Mouse (Mus musculus) embryonic facial prominence, embryonic 12.5 days (tissue): ENCODE measurements at regions not wholly inside any gene's neighbourhood (a gene's known extent, or its start where the extent isn't known, plus 50 kb on each side); places are given as distances from the start of the nearest gene placed in this dataset. TPM values are rescaled to one million over a fixed set of nuclear protein-coding genes. Genes with fewer than 3 reads are reported as not detected.

Experiments
- ATAC-seq: fragments of 200-750 bp; cut with Nextera tagmentation; 2 replicates; pipeline ENCODE4 v1.8.0; 2017; ENCODE audit not compliant: insufficient number of reproducible peaks, insufficient read depth, low FRiP score, low TSS enrichment
- H3K27ac ChIP-seq: fragments of 300-500 bp; sonication (generic); 2 replicates; pipeline ENCODE4 v1.5.1; 2016; ENCODE audit warnings: mild to moderate bottlenecking
- H3K27me3 ChIP-seq: fragments of 300-500 bp; sonication (generic); 2 replicates; pipeline ENCODE4 v1.6.1; 2016; ENCODE audit warnings: mild to moderate bottlenecking, moderate library complexity
- H3K36me3 ChIP-seq: fragments of 300-500 bp; sonication (generic); 2 replicates; pipeline ENCODE4 v1.6.1; 2016; ENCODE audit warnings: mild to moderate bottlenecking
- H3K4me1 ChIP-seq: fragments of 300-500 bp; sonication (generic); 2 replicates; pipeline ENCODE4 v1.6.1; 2016
- H3K4me2 ChIP-seq: fragments of 300-500 bp; sonication (generic); replicated peaks from 2 replicates; pipeline ENCODE4 v1.6.1; 2016; ENCODE audit warnings: mild to moderate bottlenecking, moderate library complexity
- H3K4me3 ChIP-seq: fragments of 300-500 bp; sonication (generic); 2 replicates; pipeline ENCODE4 v1.5.1; 2016; ENCODE audit warnings: mild to moderate bottlenecking
- H3K9ac ChIP-seq: fragments of 300-500 bp; sonication (generic); 2 replicates; pipeline ENCODE4 v1.6.1; 2016; ENCODE audit warnings: mild to moderate bottlenecking, moderate library complexity
- H3K9me3 ChIP-seq: fragments of 300-500 bp; sonication (generic); 2 replicates; pipeline ENCODE4 v1.6.1; 2016; ENCODE audit warnings: mild to moderate bottlenecking, moderate library complexity
- WGBS: fragments of 180-500 bp; shearing (Covaris S2); methylation state at CpG from one replicate; pipeline ENCODE4 v1.1.7; 2016; 5-methylcytosine and 5-hydroxymethylcytosine counted together
- microRNA-seq: library from miRNA; unstranded; fragments of <30 nt; microRNA quantifications from one replicate; pipeline ENCODE4, GENCODE M21; 2017

GRCm38 (mm10) chr2:84274038-84274724 is 151.0 kb downstream of the Calcrl start:
- WGBS = 82% methylated on average over 6 of the region's 6 CpGs
- no peak for ATAC-seq

DNA sequence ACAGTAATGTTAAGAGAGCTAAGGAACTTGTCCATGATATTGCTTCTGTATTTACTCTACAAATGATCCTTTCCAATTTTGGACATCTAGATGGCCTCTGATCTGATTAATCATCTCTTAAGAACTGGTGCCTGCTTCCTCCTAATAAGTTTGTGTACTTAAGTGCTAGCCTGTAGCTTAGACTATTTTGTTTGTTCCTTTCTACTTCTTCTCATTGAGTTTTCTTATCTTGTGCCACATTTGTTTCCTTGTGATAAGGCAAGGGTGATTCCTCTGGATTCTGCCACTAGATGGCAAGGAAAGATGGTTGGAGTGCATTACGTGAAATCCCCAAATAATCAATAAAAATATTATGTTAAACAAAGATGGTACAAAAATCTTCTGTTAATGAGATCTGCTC is 148.0 kb downstream of the Calcrl start:
- H3K27me3 ChIP-seq = no peaks in the 10 kb centered on the region
- H3K27ac ChIP-seq = no peak overlapping the region
- no peak for ATAC-seq
- H3K4me3 ChIP-seq = no peak overlapping the region
- H3K4me2 ChIP-seq = no peak overlapping the region
- no peaks in the 10 kb centered on the region for H3K4me1 ChIP-seq
- 86% methylated on average over 1 of the region's 1 CpGs for WGBS
- H3K9ac ChIP-seq = no peak overlapping the region
- no peaks in the 10 kb centered on the region for H3K36me3 ChIP-seq
- H3K9me3 ChIP-seq = no peaks in the 10 kb centered on the region

More at GRCm38 (mm10) chr2:84274038-84274724, 151.0 kb downstream of the Calcrl start:
- H3K9ac ChIP-seq = no peak overlapping the region
- H3K27ac ChIP-seq = no peak overlapping the region
- no peaks in the 10 kb centered on the region for H3K36me3 ChIP-seq
- H3K4me2 ChIP-seq = no peak overlapping the region
- H3K4me3 ChIP-seq = no peak overlapping the region
- H3K9me3 ChIP-seq = no peaks in the 10 kb centered on the region
- H3K27me3 ChIP-seq = no peaks in the 10 kb centered on the region
- no peaks in the 10 kb centered on the region for H3K4me1 ChIP-seq

Small RNAs in the stretch of these regions (microRNA-seq; reads per million reads assigned to microRNA genes)
- not detected for gene Gm25972
